Mouse (Mus musculus) midbrain, embryonic 10.5 days (tissue): Measurements from ENCODE around the gene Ppm1n. TPM values are rescaled to one million over a fixed set of nuclear protein-coding genes. Genes with fewer than 3 reads are reported as not detected.

Experiments
- DNase-seq: peaks from one replicate; pipeline ENCODE4 v3.0.0-alpha.2; 2017; ENCODE audit warnings: low spot score
- H3K27ac ChIP-seq: fragments of 300-500 bp; sonication (generic); replicated peaks from 2 replicates; pipeline ENCODE4 v1.5.1; 2016; ENCODE audit warnings: mild to moderate bottlenecking
- H3K27me3 ChIP-seq: fragments of 300-500 bp; sonication (generic); 2 replicates; pipeline ENCODE4 v1.6.1; 2016; ENCODE audit warnings: low read depth, mild to moderate bottlenecking; ENCODE audit not compliant: poor library complexity, severe bottlenecking
- H3K36me3 ChIP-seq: fragments of 300-500 bp; sonication (generic); 2 replicates; pipeline ENCODE4 v1.6.1; 2016; ENCODE audit warnings: mild to moderate bottlenecking, moderate library complexity
- H3K4me1 ChIP-seq: fragments of 300-500 bp; sonication (generic); 2 replicates; pipeline ENCODE4 v1.6.1; 2016
- H3K4me3 ChIP-seq: fragments of 300-500 bp; sonication (generic); 2 replicates; pipeline ENCODE4 v1.5.1; 2016; ENCODE audit warnings: mild to moderate bottlenecking, moderate library complexity
- H3K9me3 ChIP-seq: fragments of 300-500 bp; sonication (generic); replicated peaks from 2 replicates; pipeline ENCODE4 v1.6.1; 2016; ENCODE audit warnings: mild to moderate bottlenecking
- WGBS: fragments of 180-500 bp; shearing (Covaris S2); methylation state at CpG from one replicate; pipeline ENCODE4 v1.1.7; 2016; 5-methylcytosine and 5-hydroxymethylcytosine counted together
- polyA plus RNA-seq: library from polyadenylated mRNA; unstranded; fragments of >200 nt; fragmentation: Nextera tagmentation; extraction: Ambion mirVana; gene quantifications from 2 replicates; pipeline ENCODE4 v1.2.1, GENCODE M21; 2016

Ppm1n gene
- polyA plus RNA-seq, 1 experiment from 2014 or later: 0.36 TPM

- Histone ChIP-seq H3K27ac (no peak overlapping the region), H3K4me3 (peak overlapping the region; percentile 49), H3K4me1 (peaks cover 63% of the 10 kb centered on the region), H3K27me3 (peaks cover 75% of the 10 kb centered on the region), H3K9me3 (no peaks in the 10 kb centered on the region), H3K36me3 (no peaks in the 10 kb centered on the region)
- WGBS: 5% methylated on average over 6 of the region's 6 CpGs
- DNase-seq: no peak
Measured at GRCm38 (mm10) chr7:19305413-19305735, 25.5 kb upstream of the Ppm1n start.

GRCm38 (mm10) chr7:19304501-19305412, 24.9 kb upstream of the Ppm1n start:
- Histone ChIP-seq H3K4me3 (peak overlapping the region; percentile 49), H3K27ac (no peak overlapping the region), H3K9me3 (no peaks in the 10 kb centered on the region), H3K36me3 (no peaks in the 10 kb centered on the region), H3K4me1 (peaks cover 60% of the 10 kb centered on the region), H3K27me3 (peaks cover 75% of the 10 kb centered on the region)
- 2% methylated on average over 48 of the region's 48 CpGs for WGBS
- peak; percentile 44 for DNase-seq

GRCm38 (mm10) chr7:19303770-19304169, 23.9 kb upstream of the Ppm1n start:
- H3K4me3 ChIP-seq: peak overlapping the region; percentile 49
- WGBS: under 1% methylated on average over 16 of the region's 16 CpGs
- H3K36me3 ChIP-seq: no peaks in the 10 kb centered on the region
- peak; percentile 88 for DNase-seq
- H3K9me3 ChIP-seq: no peaks in the 10 kb centered on the region
- no peak overlapping the region; the same call in 1 of the 2 replicates for H3K27ac ChIP-seq
- H3K27me3 ChIP-seq: peaks cover 67% of the 10 kb centered on the region
- H3K4me1 ChIP-seq: peaks cover 51% of the 10 kb centered on the region

DNA sequence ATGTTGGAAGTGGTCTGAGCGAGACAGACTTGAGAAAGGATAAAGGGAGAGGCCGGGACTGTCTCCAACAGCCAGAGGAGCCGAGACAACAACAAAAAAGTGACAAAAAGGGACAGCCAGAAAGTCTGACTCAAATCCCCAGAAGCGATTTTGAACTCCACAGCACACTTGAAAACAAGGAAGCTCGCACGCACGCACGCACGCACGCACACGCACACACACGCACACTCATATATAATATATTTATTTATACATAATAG, 23.1 kb upstream of the Ppm1n start:
- peaks cover 67% of the 10 kb centered on the region for H3K27me3 ChIP-seq
- no peak overlapping the region for H3K4me3 ChIP-seq
- 77% methylated on average over 12 of the region's 12 CpGs for WGBS
- DNase-seq: no peak
- H3K36me3 ChIP-seq: no peaks in the 10 kb centered on the region
- H3K9me3 ChIP-seq: no peaks in the 10 kb centered on the region
- peaks cover 44% of the 10 kb centered on the region for H3K4me1 ChIP-seq
- H3K27ac ChIP-seq: no peak overlapping the region

DNA sequence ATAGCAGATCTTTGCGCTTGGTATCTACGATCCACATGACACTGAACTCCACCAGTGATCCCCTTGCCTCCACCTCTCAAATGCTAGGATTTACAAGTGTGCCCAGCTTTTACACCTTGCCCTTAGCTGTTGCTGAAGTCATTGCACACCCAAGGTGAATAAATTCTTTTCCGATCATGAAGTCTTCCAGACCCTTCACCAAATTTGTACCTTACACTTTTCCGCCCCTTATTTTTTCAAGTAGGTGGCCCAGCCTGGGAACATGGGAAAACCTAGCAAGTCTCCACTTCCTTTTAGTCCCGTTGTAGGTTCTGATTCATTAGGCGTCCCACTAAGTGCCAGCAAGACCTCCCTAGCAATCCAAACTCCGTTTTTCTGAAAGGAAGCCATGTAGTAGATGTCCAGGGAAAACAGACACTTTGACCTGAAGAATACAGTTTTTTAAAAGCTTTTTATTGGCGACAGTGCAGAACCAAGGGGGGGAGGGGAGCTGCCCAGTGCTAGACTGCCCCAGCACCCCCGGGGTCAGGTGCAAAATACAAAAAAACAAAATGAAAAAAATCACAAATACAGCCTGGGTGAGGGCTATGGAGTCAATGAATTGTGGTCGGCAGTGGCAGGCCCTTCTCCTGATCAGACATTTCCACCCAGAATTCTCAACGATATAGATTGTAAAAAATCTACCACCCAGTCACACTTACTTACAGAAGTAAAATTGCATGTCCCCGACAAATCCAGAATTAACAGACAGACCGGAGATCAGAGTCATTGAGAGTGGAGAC, 22.6 kb upstream of the Ppm1n start:
- no peak overlapping the region for H3K27ac ChIP-seq
- H3K27me3 ChIP-seq: peaks cover 62% of the 10 kb centered on the region
- WGBS: 51% methylated on average over 13 of the region's 13 CpGs
- peak overlapping the region; percentile 55 for H3K4me3 ChIP-seq
- H3K4me1 ChIP-seq: peaks cover 39% of the 10 kb centered on the region
- DNase-seq: no peak
- no peaks in the 10 kb centered on the region for H3K36me3 ChIP-seq
- no peaks in the 10 kb centered on the region for H3K9me3 ChIP-seq

DNA sequence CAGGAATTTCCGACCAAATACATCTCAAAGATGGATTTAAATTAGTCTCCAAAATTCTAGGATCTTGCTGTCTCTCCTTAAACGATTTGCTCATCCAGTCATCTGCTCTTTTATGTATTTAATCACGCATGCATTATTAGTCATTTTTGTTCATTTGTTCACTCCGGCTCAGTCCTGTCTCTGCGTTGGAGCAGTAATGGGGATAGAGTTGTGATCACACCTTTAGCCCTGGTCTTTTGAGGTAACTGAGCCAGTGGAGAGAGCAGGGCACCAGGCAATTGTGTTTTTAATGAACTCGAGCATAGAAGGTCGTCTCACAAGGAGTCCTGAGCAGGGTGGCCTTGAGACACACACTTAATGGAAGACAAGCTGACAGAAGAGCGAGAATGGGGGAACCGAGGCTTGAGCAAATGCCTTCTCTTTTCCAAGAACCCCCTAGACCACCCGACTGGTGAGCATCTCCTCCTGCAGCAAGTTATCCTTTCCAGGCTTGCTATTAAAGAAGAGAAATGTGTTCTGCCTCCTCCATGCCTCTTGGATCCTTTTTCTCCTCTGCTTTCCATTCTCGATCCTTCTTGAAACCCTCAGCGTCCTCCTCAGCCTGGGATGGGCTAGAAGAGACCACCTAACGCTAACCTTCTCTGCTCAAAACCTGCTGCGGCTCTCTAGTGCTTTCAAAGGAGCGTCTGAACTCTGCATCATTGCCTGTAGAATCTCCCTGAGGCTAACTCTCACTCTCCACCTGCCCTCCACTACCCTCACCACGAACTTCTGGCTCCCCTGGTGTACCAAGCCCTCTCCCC, 21.8 kb upstream of the Ppm1n start:
- Histone ChIP-seq H3K9me3 (no peaks in the 10 kb centered on the region), H3K27ac (no peak overlapping the region), H3K36me3 (no peaks in the 10 kb centered on the region), H3K27me3 (peaks cover 54% of the 10 kb centered on the region), H3K4me3 (peak overlapping the region; percentile 55), H3K4me1 (peaks cover 37% of the 10 kb centered on the region)
- DNase-seq: no peak
- WGBS: 10% methylated on average over 16 of the region's 16 CpGs

DNA sequence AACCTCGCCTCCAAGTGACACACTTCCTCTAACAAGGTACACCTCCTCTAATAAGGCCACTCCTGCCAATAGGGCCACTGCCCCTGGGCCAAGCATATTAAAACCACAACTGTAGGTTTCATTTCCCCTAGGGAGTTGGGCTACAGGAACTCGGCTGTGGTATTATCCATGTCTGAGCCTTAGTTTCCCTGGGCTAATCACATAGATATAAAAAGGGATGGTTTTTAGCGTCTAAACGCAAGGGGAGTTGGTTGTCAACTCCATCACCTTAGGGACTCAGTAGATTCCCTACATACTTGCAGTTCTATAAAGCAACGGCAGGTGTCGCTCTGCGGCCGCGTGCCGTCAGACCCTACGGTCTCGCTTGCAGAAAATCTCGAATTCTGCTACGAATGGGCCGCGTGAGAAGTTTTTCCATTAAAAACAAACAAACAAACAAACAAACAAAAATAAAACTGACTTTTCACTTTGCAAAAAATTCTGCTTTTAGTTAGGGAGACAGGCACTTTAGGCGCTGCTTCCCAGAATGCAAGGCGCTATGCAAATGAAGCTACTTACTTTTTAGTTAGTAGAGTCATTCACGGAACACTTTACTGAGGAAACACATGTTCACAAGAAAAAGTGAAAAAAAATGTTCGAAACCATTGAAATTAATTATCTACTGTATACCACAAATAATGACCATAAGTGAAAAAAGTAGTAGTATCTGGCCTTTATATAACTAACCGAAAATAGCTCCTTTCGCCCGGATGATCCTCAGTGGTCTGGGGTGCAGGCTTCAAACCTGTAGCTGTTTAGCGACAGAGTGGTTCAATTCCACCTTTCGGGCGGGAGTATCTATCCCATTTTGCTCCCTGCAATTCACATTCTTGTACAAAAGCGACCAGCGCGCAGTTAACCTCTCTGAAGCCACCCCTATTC, 20.9 kb upstream of the Ppm1n start:
- Histone ChIP-seq H3K27ac (peak overlapping the region; percentile 81), H3K9me3 (no peaks in the 10 kb centered on the region), H3K36me3 (no peaks in the 10 kb centered on the region), H3K4me1 (peaks cover 39% of the 10 kb centered on the region), H3K4me3 (peak overlapping the region; percentile 55), H3K27me3 (peaks cover 45% of the 10 kb centered on the region)
- DNase-seq: peak; percentile 76
- WGBS: under 1% methylated on average over 29 of the region's 29 CpGs

DNA sequence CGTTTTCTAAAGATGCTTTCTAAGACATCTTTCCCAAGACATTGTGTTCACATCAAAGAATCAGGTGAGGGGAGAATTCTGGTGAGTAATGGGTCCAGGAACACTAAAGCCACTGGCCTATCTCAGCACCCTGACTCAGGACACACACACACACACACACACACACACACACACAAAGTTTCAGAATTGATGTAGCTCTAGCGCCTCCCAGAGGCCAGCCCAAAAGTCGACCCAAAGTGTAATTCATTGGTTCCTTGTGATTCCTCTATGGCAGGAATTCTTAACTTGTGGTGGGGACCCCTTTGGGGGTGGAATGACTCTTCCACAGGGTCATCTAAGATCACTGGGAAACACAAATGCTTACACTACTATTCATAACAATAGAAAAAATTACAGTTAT, 19.3 kb upstream of the Ppm1n start:
- 20% methylated on average over 3 of the region's 3 CpGs for WGBS
- H3K27ac ChIP-seq: no peak overlapping the region
- H3K9me3 ChIP-seq: no peaks in the 10 kb centered on the region
- peaks cover 30% of the 10 kb centered on the region for H3K4me1 ChIP-seq
- DNase-seq: peak; percentile 58
- peaks cover 8% of the 10 kb centered on the region for H3K36me3 ChIP-seq
- no peak overlapping the region for H3K4me3 ChIP-seq
- peaks cover 29% of the 10 kb centered on the region for H3K27me3 ChIP-seq

GRCm38 (mm10) chr7:19297794-19298193, 17.9 kb upstream of the Ppm1n start:
- 95% methylated on average over 5 of the region's 5 CpGs for WGBS

GRCm38 (mm10) chr7:19297034-19297433, 17.2 kb upstream of the Ppm1n start:
- H3K27me3 ChIP-seq: peaks cover 8% of the 10 kb centered on the region
- H3K4me1 ChIP-seq: peaks cover 21% of the 10 kb centered on the region
- 88% methylated on average over 6 of the region's 6 CpGs for WGBS
- H3K36me3 ChIP-seq: peaks cover 23% of the 10 kb centered on the region
- H3K9me3 ChIP-seq: no peaks in the 10 kb centered on the region
- H3K27ac ChIP-seq: no peak overlapping the region
- no peak for DNase-seq
- H3K4me3 ChIP-seq: no peak overlapping the region

More at GRCm38 (mm10) chr7:19297794-19298193, 17.9 kb upstream of the Ppm1n start:
- Histone ChIP-seq H3K27ac (no peak overlapping the region), H3K4me1 (peaks cover 25% of the 10 kb centered on the region), H3K4me3 (no peak overlapping the region), H3K27me3 (peaks cover 15% of the 10 kb centered on the region), H3K36me3 (peaks cover 22% of the 10 kb centered on the region), H3K9me3 (no peaks in the 10 kb centered on the region)
- DNase-seq: no peak

GRCm38 (mm10) chr7:19295503-19296185, 15.8 kb upstream of the Ppm1n start:
- Histone ChIP-seq H3K36me3 (peaks cover 23% of the 10 kb centered on the region), H3K4me1 (peaks cover 25% of the 10 kb centered on the region), H3K27ac (peak overlapping the region; percentile 68; the same call in 1 of the 2 replicates), H3K27me3 (no peaks in the 10 kb centered on the region), H3K9me3 (no peaks in the 10 kb centered on the region), H3K4me3 (peak overlapping the region; percentile 44)
- peak; percentile 95 for DNase-seq
- WGBS: 19% methylated on average over 20 of the region's 22 CpGs
